Mouse (Mus musculus) skeletal muscle tissue, adult 2 months (tissue): ENCODE measurements around the gene Bri3.
"Not testable (repeated sequence)": the region's sequence is repeated elsewhere in the genome, so short reads cannot be mapped to it uniquely, and the experiment has no call there.

Experiments used
- DNase-seq: peaks from one replicate; pipeline ENCODE4 v3.0.0-alpha.2; 2012; ENCODE audit warnings: low read depth, low spot score

Bri3 gene

DNA sequence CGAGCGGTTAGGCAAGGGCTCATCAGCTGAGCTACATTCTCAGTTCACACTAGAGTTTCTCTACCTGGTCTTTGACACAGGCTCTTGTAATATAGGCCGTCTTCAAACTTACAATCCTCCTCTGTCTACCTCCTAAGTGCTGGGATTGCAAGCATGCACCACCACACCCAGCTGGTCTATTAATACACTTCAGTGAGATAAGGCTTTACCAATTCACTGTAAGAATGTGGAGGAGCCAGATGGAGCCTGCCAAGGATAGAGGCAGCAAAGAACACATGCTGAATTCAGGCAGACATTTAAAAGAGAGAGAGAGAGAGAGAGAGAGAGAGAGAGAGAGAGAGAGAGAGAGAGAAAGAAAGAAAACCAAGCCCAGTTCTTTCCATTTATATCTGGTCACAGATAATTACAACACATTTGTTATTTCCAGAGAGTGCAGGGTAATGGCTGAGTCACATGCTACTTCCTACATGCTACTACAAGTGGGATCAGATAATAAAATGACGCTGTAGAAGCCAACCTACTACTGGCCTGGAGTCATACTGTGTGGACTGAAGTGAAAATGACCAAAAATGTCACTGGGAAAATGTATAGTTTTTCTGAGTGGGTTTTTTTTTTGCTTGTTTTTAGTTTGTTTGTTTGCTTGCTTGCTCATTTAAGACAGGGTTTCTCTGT is 45.7 kb downstream of the Bri3 start:
- DNase-seq = no peak

DNA sequence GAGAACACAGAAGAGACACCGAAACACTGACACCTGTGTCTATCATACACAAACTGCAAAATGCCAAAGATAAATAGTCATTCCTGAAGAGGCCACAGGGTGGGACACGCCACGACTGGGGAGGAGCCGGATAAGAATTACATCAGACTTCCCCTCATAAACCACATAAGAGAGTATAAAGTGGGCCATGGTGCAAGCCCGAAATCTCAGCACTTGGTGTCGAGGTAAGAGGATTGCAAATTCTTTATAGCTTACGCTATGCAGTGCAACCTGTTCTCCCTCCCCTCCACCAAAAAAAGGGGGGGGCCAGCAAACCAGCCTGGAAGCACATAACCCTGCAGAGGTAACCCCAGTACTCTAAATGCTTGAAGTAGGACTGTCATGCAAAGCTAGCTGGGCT is 50.7 kb downstream of the Bri3 start:
- DNase-seq = no peak

DNA sequence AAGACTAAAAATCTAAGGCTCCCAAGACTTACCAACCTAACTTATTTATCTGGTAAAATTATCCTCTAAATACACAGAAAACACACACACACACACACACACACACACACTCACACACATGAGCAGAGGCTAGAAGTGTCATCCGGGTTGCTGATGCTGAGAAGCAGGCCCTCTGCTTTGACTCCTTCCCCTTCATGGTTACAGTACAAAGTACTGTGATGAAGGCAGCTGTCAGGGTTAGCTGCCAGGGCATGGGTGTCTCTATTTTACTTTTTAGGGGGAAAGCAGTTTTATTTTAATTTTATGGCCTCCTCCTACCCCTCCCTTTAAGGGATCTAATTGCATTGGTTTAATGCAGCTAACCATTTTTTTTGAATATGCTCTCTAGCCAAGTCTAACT is 51.1 kb downstream of the Bri3 start:
- no peak for DNase-seq

DNA sequence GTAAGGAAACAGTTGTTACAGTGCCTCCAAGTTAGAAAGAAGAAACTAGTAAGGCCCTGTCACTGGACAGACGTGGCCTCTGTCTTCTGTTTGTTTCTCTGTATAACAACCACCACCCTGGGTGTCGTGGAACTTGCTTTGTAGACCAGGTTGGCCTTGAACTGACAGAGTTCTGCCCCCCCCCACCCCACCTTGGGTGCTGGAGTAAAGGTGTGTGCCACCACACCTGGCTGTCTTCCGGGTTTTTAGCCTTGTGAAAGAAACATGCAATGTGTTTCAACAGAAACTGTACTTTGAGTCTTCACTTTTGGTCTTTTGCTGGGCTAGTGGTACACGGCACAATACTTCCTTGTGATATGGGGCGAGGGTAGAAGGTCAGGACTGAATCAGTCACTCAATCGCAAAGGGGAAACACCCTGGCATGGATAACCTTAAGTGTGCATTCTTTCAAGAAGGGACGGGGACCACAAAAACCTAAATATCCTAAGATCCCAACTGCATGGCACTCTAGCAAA is 51.9 kb downstream of the Bri3 start:
- no peak for DNase-seq

DNA sequence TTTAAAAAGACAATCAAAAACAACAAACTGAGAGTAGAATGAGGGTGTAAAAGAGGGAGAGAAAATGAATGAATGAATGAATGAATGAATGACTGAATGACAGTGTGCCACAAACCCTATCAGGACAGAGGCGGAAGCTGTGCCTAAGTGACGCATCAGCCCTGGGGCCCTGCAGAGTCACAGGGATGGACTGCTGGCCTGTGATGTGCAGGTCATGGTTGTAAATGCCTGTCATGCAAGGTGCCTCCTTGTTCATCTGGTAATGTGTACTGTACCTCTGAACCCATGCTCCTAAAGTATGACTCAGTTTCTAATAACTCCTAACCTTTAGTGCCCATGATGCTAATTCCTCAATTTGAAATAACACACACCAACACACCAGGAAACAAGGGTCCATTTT is 58.8 kb downstream of the Bri3 start:
- no peak for DNase-seq

DNA sequence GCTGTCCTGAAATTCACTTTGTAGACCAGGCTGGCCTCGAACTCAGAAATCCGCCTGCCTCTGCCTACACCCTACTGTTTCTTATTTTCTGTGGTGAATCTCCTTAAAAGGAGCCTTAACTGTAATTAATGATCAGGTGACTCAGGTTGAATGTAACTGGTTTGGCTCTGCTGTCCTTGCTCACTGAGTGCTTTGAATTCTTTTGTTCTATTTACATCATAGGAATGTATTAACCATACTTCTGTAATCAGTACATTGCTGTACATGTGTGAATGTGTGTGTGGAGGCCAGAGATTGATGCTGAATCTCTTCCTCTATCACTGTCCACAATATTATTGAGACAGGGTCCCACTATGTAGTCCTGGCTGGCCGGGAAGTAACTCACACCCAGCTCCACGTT is 64.7 kb downstream of the Bri3 start:
- no peak for DNase-seq

DNA sequence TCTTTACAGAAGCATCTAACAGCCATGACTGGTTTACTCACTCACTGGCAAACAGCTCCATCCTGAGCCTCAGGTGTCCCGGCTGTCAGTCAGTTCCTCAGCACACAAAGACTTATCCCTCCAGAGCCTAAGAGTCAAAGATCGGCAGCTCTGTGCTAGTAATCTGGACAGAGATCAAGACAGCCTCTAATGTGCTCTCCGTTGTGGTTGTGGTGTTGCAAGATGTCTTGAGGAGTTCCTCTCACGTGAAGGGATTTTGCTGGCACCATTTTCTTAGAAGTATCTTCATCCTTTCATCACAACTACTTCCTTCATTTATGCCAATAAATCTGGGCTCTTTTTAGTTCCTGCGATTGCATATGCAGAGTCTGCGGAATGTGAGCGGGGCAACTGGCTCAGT is 67.9 kb downstream of the Bri3 start:
- no peak for DNase-seq

DNA sequence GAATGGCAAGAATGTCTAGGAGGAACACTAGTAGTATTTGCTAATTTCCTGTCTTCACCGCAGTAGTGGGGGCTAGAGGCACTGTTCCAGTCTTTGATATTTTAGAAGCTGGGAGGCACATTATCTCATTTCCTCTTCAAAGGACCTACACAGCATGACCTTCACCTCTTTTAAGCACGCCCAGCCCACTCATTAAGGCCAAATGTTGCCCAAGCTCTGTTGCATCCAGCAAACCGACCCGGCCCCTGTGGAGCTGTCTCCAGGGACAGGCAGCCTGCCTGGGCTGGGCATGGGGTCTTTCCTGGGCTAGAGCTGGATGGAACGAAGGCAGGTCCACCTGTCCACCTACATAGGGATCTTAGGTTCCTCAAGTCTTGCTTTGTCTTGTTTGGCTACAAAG is 69.1 kb downstream of the Bri3 start:
- DNase-seq = no peak

DNA sequence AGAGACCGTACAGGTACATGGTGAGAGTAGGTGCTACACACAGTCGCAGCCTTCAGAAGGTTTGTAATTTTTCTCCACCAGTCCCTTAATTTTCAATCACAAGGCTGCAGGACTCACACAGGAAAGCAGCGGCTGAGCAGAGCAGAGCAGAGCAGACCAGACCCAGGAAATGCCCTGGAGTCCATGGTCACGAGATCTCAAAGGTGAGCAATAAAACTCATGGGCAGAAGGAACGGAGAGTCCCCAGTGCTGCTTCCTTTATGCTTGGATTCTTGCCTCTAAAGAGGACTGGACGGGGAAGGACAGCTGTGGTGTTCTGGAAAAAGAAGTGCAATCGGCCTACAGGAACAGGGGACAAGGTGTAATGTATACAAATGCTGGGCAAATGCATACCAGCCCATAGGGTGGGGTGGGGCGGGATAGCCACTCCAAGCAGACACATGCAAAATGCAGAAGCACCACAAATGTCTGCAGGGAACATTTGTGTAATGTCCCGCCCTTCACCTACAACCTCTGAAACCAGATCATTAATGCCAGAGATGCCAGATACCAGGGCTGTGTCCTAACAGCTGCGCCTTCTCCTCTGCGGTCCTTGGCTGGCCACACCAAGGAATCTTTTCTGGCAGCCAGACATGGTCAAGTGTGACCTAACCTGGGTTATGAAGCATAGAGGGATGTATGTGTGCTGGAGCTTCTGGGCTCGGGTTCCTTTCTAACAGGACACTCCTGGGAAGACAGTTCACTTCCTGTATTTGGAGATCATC is 70.7 kb downstream of the Bri3 start:
- no peak for DNase-seq

DNA sequence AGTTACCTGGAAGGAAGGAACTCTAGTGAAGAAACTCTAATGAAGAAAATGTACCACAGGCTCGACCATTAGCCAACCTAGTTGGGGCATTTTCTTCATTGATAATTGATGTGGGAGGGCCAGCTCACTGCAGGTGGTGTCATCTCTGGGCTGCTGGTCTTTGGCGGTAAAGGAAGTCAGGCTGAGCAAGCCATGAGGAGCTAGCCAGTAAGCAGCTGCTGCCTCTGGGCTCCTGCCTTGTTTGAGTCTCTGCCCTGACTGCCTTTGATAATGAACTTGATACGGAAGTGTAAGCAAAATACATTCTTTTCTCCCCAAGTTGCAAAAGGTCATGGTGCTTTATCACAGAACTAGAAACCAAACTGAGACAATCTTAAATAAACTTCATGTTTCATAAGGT is 72.2 kb downstream of the Bri3 start:
- DNase-seq = no peak

DNA sequence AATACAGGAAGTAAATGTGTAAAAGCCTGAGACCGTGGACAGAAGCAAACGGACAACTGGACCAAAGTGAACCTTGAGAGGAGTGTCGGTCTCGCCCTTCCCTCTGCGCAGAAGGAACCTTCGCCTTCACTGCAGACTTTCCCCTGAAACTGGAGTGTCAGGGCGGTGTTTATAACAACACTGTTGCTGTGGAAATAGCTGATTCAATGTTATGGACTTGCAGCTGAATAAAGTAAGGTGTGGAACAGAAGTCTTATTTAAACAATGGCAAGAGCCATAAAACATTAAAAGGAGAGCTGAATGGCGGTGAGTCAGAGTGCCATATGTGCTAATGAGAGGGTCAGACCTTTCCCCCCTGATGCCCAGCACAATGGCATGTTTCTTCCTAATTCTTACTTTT is 73.2 kb downstream of the Bri3 start:
- no peak for DNase-seq

DNA sequence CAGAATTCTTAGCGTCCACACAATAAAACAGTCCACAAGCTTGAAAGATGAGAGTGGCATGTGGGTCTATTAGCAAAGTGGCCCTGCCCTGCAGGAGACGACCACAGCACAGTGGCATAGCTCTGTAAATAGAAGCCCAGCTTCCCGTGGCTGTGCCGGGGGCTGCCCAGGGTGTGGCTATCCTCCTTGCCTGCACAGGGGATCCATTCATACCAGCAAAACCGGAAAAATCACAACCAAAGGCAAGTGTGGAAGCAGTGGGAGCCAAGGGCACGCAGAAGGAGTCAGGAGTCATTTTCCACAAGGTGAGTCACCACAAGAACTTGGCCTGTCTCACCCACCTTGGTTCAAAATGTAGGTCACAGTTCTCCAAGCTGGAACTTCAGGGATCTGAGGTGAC is 74.0 kb downstream of the Bri3 start:
- no peak for DNase-seq

DNA sequence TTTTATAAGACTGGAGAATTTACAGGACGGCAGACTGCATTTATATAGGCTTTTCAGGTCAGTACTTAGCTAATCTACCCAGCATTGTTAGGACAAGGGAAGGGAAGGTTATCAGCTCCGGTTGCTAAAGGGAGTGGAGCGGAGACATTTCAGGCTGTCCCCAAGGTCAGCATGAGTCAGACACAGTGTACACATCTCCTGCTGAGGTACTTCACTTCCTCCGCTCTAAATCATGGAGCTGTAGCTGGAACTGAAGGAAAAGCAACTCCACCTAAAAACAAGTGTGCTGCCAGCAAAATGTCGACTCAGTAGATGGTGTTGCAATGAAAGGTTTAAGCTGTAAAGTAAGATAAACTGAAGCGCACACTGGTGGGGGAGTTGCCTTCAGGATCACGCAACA is 77.4 kb downstream of the Bri3 start:
- no peak for DNase-seq

DNA sequence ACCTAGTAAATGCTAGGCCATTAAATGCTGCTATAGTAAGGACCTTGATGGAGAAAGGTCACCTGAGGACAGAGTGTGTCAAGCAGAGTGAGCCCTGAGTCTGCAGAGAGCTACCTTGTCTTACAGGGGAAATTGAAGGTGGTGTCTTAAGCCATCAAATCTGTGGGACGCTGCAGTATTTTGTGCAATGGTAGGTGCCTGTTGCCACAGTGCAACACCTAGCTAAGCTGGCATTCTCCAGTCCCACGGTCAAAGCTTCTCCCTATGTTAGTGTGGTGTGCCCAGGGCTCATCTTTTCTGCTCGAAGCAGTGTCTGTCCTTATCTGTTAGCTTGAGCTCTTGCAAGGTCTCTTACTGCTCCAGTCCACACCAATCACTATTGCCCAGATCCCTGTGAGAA is 78.5 kb downstream of the Bri3 start:
- DNase-seq = no peak

DNA sequence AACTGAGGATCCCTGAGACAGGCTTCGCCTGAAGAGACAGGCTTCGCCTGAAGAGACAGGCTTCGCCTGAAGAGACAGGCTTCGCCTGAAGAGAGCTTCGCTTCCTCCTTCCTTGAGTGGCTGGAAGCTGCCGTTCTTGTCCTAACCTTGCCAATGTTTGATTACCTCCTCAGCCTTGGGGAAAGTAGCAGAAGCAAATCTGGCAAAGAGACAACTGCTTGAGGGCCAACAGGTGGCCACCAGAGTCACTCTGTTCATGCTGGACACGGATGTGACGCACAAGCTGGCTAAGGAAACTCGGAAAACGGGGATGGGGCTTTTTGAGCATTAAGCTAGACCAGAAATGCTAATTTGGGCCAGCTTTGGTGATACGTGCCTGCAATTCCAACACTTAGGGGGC is 89.8 kb downstream of the Bri3 start:
- no peak for DNase-seq

DNA sequence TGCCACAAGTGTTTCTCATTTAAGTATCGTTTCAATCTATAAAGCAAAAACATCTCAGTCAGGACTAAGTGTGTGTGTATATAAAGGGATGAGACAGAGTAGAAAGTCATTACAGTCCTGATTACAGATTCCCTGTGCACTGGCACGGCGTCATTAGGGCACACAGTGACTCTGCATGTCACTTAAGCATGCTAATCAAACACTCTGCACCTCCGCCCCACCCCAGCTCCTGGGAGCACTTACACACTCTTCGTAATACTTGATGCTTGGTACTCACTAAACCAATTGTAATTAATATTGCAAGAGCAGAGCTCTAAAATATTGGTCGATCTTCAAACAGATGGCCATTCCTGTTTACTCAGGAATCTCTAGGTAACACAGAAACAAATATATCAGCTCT is 91.1 kb downstream of the Bri3 start:
- DNase-seq = not testable (repeated sequence)

DNA sequence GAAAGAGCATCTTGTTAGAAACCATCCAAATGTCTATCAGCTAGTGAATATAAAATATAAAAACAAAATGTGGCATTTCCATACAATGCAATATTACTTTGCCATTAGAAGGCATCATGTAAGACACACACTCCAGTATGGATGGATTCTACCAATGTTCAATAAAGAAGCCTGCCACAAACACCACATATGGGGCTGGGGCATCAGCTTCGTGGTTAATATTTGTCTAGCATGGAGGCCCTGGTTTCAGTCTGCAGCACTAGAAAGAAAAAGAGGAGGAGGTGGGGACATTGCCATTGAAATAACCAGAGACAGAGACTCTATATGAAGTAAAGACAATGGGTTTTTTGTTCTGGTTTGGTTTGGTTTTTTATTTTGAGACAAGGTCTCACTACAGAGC is 94.5 kb downstream of the Bri3 start:
- no peak for DNase-seq

DNA sequence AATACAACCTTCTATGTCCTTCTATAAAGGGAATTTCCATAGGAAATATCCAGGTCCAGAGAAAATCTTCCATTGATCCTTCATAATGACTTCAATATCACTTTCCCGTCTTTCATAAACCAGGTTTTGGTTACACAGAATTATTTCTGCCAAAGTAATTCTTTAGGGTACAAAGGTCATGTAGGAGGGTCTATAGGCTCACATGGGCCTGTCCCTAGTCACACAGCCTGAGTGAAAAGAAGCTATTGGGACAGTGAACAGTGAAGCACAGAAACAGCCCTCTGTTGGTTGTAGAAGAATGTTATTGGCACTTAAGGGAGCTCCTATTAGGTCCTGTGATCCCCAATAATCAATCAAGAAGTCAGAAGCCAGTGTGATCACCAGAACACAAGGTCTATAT is 96.8 kb downstream of the Bri3 start:
- no peak for DNase-seq

DNA sequence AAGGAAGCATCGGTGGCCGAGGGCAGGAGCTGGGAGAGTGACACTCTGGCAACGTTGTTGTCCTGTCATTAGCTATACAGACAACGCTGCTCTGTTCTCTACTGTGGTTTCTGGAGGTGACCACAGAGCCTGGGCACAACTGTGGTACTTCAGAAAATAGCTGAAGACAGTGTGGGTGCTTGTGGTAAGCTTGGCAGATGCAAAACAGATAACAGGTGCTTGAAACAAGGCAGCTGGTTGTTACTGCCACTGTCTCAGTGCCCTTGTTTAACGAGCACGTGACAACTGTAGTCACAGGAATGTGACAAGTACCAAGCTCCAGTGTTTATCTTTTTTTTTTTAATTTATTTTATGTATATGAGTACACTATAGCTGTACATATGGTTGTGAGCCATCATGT is 100.4 kb downstream of the Bri3 start:
- DNase-seq = no peak

DNA sequence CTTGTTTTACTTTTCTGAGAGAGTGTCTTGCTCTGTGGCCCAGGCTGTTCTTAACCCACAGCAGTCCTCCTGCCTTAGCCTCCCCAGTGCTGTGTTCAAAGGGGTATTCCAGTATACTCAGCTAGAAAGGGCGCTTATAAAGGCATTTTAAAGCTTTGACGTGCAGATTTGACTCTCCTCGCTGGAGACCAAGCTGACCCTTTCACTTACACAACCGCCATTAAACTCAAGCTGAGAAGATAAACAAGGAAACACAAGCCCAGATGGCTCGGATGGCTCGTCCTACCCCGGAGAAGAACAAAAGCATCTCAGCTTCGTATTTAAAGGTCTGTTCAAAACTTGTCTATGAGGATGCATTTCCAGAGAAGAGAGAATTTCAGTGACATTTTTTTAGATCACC is 106.9 kb downstream of the Bri3 start:
- DNase-seq = no peak

DNA sequence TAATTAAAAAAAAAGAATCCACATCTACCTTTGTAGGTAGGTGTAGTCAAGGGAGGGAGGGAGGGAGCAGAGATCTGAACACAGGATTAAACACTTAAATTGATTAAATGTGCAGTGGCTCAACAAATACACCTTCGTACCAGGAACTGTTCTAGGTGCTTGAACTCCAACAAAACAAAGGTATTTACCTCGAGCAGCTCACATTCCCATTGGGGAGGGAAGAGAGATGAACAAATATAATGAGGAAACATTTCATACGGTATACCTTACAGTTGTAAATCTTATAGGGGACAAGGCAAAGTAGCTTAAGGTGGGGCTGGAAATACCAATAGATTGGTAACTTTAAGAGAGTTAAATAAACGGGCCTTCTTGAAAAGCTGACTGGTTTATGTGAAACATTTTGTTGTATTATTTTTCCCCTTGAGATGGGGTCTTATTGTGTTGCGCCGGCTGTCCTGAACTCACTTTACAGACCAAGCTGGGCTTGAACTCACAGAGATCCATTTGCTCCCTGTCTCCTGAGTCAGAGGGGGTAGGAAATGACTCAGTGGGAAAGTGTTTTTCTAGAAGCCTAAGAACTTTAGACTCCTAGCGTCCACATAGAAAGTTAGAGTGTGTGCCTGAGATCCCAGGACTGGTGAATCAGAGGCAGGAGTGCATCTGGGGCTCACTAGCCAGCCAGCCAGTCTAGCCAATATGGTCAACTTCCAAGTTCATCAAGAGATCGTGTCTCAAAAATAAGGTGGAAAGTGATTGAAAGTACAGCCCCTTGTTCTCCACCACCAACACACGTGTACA is 108.2 kb downstream of the Bri3 start:
- no peak for DNase-seq

DNA sequence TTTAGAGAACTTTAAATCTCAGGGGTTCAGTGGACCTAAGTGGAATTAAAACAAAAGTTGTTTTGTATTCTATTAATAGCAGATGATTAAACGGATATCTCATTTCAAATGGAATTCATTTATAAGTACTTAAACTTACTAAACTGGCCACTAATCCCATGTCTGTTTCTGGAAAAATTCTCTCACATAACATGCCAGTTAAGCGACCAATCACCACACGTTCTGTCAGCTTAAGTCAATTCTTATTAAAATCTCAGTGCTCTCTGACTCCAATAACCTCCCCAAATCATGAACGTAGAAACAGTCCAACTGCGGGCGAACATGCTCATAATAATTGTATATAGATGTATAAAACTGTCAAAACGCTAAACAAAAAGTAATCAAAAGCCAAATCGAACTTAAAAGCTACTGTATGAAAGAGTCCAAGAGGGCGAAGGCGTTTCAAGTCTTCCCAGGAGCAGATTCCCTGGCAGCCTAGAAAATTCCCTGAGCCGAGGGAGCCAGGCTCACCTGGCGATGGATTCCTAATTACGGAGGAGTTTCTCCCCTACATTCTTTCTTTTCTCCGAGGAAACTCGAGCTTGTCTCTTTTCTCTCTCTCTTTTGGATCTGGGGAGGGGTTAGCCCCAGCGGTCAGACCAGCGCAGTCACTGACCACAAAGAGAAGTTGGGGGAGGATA is 112.7 kb downstream of the Bri3 start:
- no peak for DNase-seq
